Mouse (Mus musculus) megakaryocyte, embryonic 14.5 days (primary cell): ENCODE data around the gene Hip1r.

Source experiments
- FLI1 ChIP-seq: IDR thresholded peaks from 2 replicates; pipeline ENCODE4 v1.6.1; 2012; ENCODE audit warnings: low read length, inconsistent platforms, mixed read lengths
- GATA1 ChIP-seq: IDR thresholded peaks from 3 replicates; pipeline ENCODE4 v1.6.1; 2012; ENCODE audit warnings: mixed read lengths, low read length, inconsistent platforms, borderline replicate concordance

DNA sequence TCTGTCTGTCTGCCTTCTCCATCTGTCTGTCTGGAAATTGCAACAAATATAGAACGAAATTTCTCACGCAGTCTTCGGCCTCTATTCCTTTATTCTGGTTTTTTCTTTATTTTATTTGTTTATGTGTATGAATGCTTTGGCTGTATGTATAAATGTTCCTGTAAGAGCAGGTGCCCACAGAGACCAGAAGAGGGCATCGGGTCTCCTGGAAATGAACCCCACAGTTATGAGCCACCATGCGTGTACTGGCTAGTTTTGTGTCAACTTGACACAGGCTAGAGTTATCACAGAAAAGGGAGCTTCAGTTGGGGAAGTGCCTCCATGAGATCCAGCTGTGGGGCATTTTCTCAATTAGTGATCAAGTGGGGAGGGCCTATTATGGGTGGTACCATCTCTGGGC is 70.6 kb downstream of the Hip1r start:
- no peak for TF ChIP-seq FLI1
- TF ChIP-seq GATA1 = no peak
